Comparison of ENCODE assay signal across 11 mouse cellular contexts in genomic region chr5:113672456-113672855, GRCm38 (mm10). TPM values are rescaled to one million over a fixed set of nuclear protein-coding genes. Genes with fewer than 3 reads are reported as not detected.
DNase-seq lines count a peak whose midpoint lies in the region; ATAC-seq lines count a peak whose summit lies in the region.
"Had no signal": no experiment of that assay in that cellular context is flagged by ENCODE, and none has a peak within 500 bp of the region (broad histone marks: within the 10 kb centered on the region; RNA-seq: fewer than 3 reads in every experiment).

No protein-coding gene starts in this region.

- WGBS in embryonic facial prominence, embryonic 15.5 days = 72% methylated on average over 7 of the region's 7 CpGs
- 87% methylated on average over 7 of the region's 7 CpGs for WGBS in embryonic facial prominence, embryonic 10.5 days
- 73% methylated on average over 7 of the region's 7 CpGs for WGBS in lung, embryonic 16.5 days
- 89% methylated on average over 7 of the region's 7 CpGs for WGBS in hindbrain, embryonic 12.5 days
- WGBS in midbrain, embryonic 10.5 days = 88% methylated on average over 7 of the region's 7 CpGs

- H3K4me3 ChIP-seq in embryonic facial prominence, embryonic 15.5 days (replicated peaks) = no peak overlapping the region
- no peak overlapping the region for H3K4me3 ChIP-seq in embryonic facial prominence, embryonic 10.5 days
- H3K4me3 ChIP-seq in lung, embryonic 16.5 days (ENCODE audit: low read length) = no peak overlapping the region
- H3K4me3 ChIP-seq in hindbrain, embryonic 12.5 days = no peak overlapping the region
- H3K4me3 ChIP-seq in midbrain, embryonic 10.5 days = no peak overlapping the region

- H3K27ac ChIP-seq in embryonic facial prominence, embryonic 15.5 days (replicated peaks) = 0 out of 2 replicates have a peak overlapping the region, but pooled peaks have one; percentile 1
- no peak overlapping the region for H3K27ac ChIP-seq in embryonic facial prominence, embryonic 10.5 days (replicated peaks)
- H3K27ac ChIP-seq in lung, embryonic 16.5 days (ENCODE audit: low read length) = no peak overlapping the region
- no peak overlapping the region for H3K27ac ChIP-seq in hindbrain, embryonic 12.5 days
- H3K27ac ChIP-seq in midbrain, embryonic 10.5 days (replicated peaks) = no peak overlapping the region

- H3K36me3 ChIP-seq in embryonic facial prominence, embryonic 15.5 days = no peaks in the 10 kb centered on the region
- H3K36me3 ChIP-seq in embryonic facial prominence, embryonic 10.5 days (replicated peaks) = no peaks in the 10 kb centered on the region
- no peaks in the 10 kb centered on the region for H3K36me3 ChIP-seq in lung, embryonic 16.5 days (ENCODE audit: control insufficient read depth, insufficient read depth, low read length)
- no peaks in the 10 kb centered on the region for H3K36me3 ChIP-seq in hindbrain, embryonic 12.5 days
- no peaks in the 10 kb centered on the region for H3K36me3 ChIP-seq in midbrain, embryonic 10.5 days

- H3K27me3 ChIP-seq in embryonic facial prominence, embryonic 15.5 days = no peaks in the 10 kb centered on the region
- no peaks in the 10 kb centered on the region for H3K27me3 ChIP-seq in embryonic facial prominence, embryonic 10.5 days (replicated peaks; ENCODE audit: low read depth, poor library complexity, severe bottlenecking)
- no peaks in the 10 kb centered on the region for H3K27me3 ChIP-seq in lung, embryonic 16.5 days (ENCODE audit: control insufficient read depth, insufficient read depth, low read depth, low read length)
- no peaks in the 10 kb centered on the region for H3K27me3 ChIP-seq in hindbrain, embryonic 12.5 days
- H3K27me3 ChIP-seq in midbrain, embryonic 10.5 days (ENCODE audit: low read depth, poor library complexity, severe bottlenecking) = no peaks in the 10 kb centered on the region

- no peaks in the 10 kb centered on the region for H3K9me3 ChIP-seq in embryonic facial prominence, embryonic 15.5 days (replicated peaks)
- no peaks in the 10 kb centered on the region for H3K9me3 ChIP-seq in embryonic facial prominence, embryonic 10.5 days
- H3K9me3 ChIP-seq in lung, embryonic 16.5 days (ENCODE audit: control insufficient read depth, low read length) = no peaks in the 10 kb centered on the region
- H3K9me3 ChIP-seq in hindbrain, embryonic 12.5 days (replicated peaks) = peaks cover 5% of the 10 kb centered on the region; the same call in 1 of the 2 replicates
- H3K9me3 ChIP-seq in midbrain, embryonic 10.5 days (replicated peaks) = no peaks in the 10 kb centered on the region

- H3K9ac ChIP-seq in embryonic facial prominence, embryonic 15.5 days = no peak overlapping the region
- H3K9ac ChIP-seq in lung, embryonic 16.5 days (ENCODE audit: low read length) = no peak overlapping the region
- no peak overlapping the region for H3K9ac ChIP-seq in hindbrain, embryonic 12.5 days

- no peak overlapping the region for H3K4me2 ChIP-seq in embryonic facial prominence, embryonic 15.5 days (replicated peaks)
- no peak overlapping the region for H3K4me2 ChIP-seq in lung, embryonic 16.5 days (ENCODE audit: low read depth, low read length)
- no peak overlapping the region for H3K4me2 ChIP-seq in hindbrain, embryonic 12.5 days (replicated peaks)

- ATAC-seq in embryonic facial prominence, embryonic 15.5 days (ENCODE audit: insufficient number of reproducible peaks, low FRiP score, low TSS enrichment, low read depth) = no peak
- peak; percentile 92 for ATAC-seq in granulocyte monocyte progenitor cell, adult 5-6 weeks (replicated peaks; ENCODE audit: poor library complexity, severe bottlenecking)
- ATAC-seq in lung, embryonic 16.5 days (ENCODE audit: low read depth) = peak; percentile 60; the same call in 1 of the 2 replicates
- no peak for ATAC-seq in hindbrain, embryonic 12.5 days (ENCODE audit: low FRiP score)

- DNase-seq in embryonic facial prominence, embryonic 10.5 days (ENCODE audit: low spot score) = no peak
- DNase-seq in CD4-positive, CD25-positive, alpha-beta regulatory T cell, adult 2 months (ENCODE audit: low read depth, low spot score) = peak; percentile 21
- no peak for DNase-seq in thymus, postnatal 4 days
- no peak for DNase-seq in midbrain, embryonic 10.5 days (ENCODE audit: low spot score)

- H3K4me1 ChIP-seq in embryonic facial prominence, embryonic 15.5 days = no peaks in the 10 kb centered on the region
- H3K4me1 ChIP-seq in embryonic facial prominence, embryonic 10.5 days = no peaks in the 10 kb centered on the region
- H3K4me1 ChIP-seq in lung, embryonic 16.5 days (replicated peaks; ENCODE audit: control insufficient read depth, insufficient read depth, low read length) = no peaks in the 10 kb centered on the region
- no peaks in the 10 kb centered on the region for H3K4me1 ChIP-seq in hindbrain, embryonic 12.5 days
- no peaks in the 10 kb centered on the region for H3K4me1 ChIP-seq in midbrain, embryonic 10.5 days

RNA-seq across cellular contexts. Expression of gene Cmklr1, which starts 22.2 kb away (rescaled TPM):
- polyA plus RNA-seq in embryonic facial prominence, embryonic 15.5 days (2015; fragmentation: Nextera tagmentation; extraction: Ambion mirVana) = 7.0 and 12.4 TPM in 2 replicates
- 0.41 and 0.69 TPM in 2 replicates for polyA plus RNA-seq in embryonic facial prominence, embryonic 10.5 days (2016; fragmentation: Nextera tagmentation; extraction: Ambion mirVana)
- 1.7 TPM in 1 of 2 replicates, not detected in the other for total RNA-seq in granulocyte monocyte progenitor cell, adult 5-6 weeks (2014; fragmentation: Nextera tagmentation)
- total RNA-seq in granulocyte monocyte progenitor cell, adult 5-6 weeks (2017) = not detected in 2 replicates
- polyA plus RNA-seq in lung, embryonic 16.5 days (2015; fragmentation: Nextera tagmentation; extraction: Ambion mirVana) = 14.0 and 17.9 TPM in 2 replicates
- polyA plus RNA-seq in hindbrain, embryonic 12.5 days (2016; fragmentation: Nextera tagmentation; extraction: Ambion mirVana) = 2.0 and 2.1 TPM in 2 replicates
- 0.58 and 1.1 TPM in 2 replicates for polyA plus RNA-seq in midbrain, embryonic 10.5 days (2016; fragmentation: Nextera tagmentation; extraction: Ambion mirVana)
- total RNA-seq: CH12.LX had no signal

RNA-seq across cellular contexts. Expression of gene 1700069L16Rik, which starts 52.1 kb away (rescaled TPM):
- not detected in 2 replicates for polyA plus RNA-seq in embryonic facial prominence, embryonic 15.5 days (2015; fragmentation: Nextera tagmentation; extraction: Ambion mirVana)
- polyA plus RNA-seq in embryonic facial prominence, embryonic 10.5 days (2016; fragmentation: Nextera tagmentation; extraction: Ambion mirVana) = not detected in 2 replicates
- total RNA-seq in granulocyte monocyte progenitor cell, adult 5-6 weeks (2014; fragmentation: Nextera tagmentation) = not detected in 2 replicates
- total RNA-seq in granulocyte monocyte progenitor cell, adult 5-6 weeks (2017) = not detected in 2 replicates
- not detected in 2 replicates for polyA plus RNA-seq in lung, embryonic 16.5 days (2015; fragmentation: Nextera tagmentation; extraction: Ambion mirVana)
- not detected in 2 replicates for polyA plus RNA-seq in hindbrain, embryonic 12.5 days (2016; fragmentation: Nextera tagmentation; extraction: Ambion mirVana)
- not detected in 2 replicates for polyA plus RNA-seq in midbrain, embryonic 10.5 days (2016; fragmentation: Nextera tagmentation; extraction: Ambion mirVana)
- total RNA-seq: CH12.LX had no signal
- polyA plus RNA-seq: heart, embryonic 14.5 days; stomach, embryonic 14.5 days had no signal

Comparison
In these comparisons a context has a peak if more than half of its experiments do, and no peak if none do; other contexts are left out.
1. ATAC-seq: peak in granulocyte monocyte progenitor cell, adult 5-6 weeks (single experiment) and lung, embryonic 16.5 days (single experiment); none in embryonic facial prominence, embryonic 15.5 days (single experiment) and hindbrain, embryonic 12.5 days (single experiment).